Mouse (Mus musculus) naive thymus-derived CD4-positive, alpha-beta T cell, adult 2 months (primary cell): ENCODE results near the gene Tspan13.

Experiments
- DNase-seq: peaks from one replicate; pipeline ENCODE4 v3.0.0-alpha.2; 2011; ENCODE audit warnings: low read depth

Tspan13 gene

DNA sequence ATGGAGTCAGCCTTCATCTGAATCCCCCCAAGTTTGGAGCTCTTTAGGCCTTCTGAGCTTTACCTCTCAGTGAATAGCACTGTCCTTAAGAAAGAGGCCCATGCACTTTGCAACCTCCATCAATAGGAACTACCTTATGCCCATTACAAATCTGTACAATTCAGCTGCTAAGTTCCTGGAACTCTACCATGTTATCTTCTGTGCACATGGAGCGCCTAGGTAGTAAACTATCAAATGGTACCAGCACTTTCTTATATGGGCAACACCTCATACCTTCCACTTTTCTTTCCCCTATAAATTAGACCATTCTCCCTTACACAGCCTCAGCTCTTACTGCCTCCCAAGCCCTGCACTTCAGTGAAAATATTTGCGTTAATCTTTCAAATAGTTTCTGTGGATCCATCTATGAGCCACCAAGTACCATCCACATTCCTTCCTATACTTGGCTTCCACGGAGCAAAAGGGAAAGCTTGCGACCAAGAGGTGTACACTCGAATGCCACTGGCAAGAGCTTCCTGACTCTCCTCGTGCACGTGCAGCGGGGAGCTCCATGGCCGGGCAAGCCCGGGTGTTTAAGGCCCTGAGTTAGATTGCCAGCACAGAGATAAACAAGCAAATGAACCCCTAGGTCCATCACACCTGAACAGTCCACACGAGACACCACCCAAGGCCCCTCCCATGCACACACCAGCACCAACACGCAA, 11.5 kb downstream of the Tspan13 start:
- DNase-seq = no peak

DNA sequence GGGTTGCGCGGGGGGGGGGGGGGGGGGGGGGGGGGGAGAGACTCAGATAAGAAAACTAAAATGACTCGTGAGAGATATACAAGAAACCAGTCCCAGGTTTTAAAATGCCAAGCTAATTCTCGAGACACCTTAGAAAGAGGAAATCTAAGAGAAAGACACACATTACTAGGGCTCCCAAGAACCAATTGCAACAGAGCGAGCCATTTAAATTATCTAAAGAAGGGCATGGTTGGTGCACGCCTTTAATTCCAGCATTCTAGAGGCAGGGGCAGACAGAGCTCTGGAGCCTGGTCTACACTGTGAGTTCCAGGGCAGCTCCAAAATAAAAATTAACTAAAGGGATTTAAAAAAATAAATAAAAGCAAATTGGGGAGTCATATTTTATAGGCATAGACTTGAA, 12.6 kb downstream of the Tspan13 start:
- DNase-seq = no peak

DNA sequence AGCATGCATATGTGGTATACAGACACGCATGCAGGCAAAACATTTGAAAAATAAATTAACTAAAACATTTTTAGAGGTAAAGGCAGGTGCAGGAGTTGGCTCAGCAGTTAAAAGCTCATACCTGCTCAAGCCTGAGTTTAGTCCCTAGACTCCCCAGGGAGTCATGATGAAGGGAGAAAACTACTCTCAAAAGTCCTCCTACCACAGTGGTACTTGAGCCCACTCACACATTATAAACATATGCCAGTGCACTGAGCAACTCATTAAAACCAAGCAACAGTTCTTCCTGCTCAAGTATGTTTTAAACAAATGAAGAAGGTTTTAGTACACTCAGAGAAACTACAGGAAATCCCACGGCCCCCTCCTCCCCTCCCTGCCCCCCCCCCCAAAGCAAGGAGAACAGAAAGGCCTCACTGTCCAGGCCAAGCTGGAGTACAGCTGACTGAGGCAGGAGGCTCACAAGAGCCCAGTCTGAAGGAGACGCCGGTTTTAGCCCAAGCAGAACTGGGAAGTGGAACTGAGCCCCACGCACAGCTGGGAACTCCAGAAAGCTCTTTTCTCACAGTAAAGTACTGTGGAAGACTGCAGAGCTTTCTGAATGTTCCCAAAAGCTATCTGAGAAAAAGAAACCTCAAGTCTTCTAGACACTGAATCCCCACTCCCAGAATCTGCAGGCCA, 13.2 kb downstream of the Tspan13 start:
- DNase-seq = peak; percentile 35

DNA sequence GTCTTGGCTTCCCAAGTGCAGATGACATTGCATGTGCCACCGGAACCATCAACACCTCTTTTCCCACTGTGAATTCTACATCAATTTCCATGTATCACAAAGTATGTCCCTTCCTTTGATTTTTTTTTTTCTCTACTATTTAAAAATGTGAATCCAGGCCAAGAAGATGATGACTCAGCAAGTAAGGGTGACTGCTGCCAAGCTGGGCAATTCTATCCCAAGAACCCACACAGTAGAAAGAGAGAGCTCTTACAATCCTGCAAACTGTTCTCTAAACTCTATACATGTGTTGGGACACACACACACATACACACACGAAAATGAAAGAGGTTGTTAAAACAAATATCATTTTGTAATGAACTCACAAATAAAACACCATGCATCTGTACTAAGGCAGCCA, 15.1 kb downstream of the Tspan13 start:
- DNase-seq = no peak

DNA sequence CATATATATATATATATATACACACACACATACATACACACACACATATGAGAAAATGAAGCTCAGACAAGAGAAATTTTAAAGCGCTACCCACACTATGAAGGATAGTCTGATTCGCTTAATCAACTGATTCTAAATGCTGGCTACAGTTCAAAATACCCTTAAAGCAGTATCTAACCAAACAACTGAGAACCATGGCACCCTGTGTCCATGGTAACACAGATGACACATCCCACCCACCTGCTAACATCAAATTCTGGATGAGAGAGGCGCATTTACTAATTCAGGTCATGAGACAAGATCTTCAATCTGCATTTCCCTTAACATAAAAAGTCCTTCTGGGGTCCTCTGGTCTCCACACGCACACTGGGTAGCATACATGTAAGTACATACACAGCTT, 16.2 kb downstream of the Tspan13 start:
- DNase-seq = no peak

DNA sequence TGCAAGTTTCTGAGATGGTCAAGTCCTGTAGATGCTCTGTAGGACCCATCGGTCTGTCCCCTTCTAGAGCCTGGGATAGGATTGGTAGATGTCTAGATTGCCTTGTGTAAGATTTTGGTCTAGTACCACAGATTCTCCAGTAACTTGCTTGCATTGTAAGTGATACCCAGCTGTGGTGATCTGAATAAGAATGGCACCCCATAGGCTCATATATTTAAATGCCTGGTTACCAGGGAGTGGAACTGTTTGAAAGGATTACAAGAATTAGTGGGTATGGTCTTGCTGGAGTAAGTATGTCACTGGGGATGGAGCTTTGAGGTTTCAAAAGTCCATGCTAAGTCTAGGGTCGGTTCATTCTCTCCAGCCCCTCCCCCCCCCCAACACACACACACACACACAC, 21.6 kb downstream of the Tspan13 start:
- DNase-seq = no peak

DNA sequence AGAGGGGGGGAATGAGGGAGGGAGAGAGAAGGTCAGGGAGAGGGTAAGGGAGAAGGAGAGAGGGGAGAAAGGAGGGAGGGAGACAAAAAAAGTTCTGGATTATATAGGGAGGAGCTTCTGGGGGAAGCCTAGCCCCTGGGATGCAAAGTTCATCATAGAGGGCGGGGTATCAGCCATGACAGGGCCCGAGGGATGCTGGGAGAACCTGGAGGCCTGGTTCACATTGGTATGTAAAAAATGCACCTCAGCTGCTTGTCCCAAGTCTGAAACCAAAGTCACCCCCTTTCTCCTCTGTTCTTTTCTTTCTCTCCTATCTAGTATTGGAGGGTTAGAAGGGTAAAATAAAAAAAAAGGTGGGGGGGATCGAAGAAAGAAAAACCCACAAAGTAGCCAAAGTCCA, 22.2 kb downstream of the Tspan13 start:
- DNase-seq = no peak

DNA sequence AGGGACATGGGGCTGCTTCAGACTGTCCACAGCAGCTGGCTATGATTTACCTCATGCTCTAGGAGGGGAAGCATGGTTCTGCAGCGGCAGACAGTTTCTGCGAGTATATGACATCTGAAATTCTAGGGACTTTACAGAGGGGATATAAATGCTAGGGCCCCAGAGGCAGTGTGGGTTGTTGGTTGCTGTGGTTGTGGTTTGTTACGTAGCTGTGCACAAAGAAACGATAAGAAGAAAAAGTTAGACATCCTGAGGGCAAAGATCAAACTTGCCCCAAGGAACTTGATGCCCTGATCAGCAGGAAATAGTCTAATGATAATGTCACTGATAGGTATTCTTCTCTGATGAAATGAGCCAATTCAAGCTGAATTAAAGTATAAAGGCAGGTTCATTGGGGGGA, 22.7 kb downstream of the Tspan13 start:
- DNase-seq = peak; percentile 71

DNA sequence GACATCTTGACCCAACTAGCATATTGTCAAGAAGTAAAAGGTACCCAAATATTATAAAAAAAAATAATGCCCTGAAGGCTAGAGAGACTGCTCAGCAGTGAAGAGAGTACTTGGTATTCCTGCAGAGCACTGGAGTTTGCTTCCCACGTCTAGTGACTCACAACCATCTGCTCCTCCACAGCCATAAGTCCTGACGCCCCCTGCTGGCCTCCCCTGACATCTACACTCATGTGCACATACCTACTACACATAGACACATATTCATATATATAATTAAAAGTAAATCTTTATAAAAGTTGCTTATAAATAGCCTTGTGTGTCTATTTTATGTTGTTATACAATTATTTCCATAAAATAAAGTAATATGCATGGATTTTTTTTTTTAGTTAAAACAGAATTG, 24.5 kb downstream of the Tspan13 start:
- peak; percentile 39 for DNase-seq

DNA sequence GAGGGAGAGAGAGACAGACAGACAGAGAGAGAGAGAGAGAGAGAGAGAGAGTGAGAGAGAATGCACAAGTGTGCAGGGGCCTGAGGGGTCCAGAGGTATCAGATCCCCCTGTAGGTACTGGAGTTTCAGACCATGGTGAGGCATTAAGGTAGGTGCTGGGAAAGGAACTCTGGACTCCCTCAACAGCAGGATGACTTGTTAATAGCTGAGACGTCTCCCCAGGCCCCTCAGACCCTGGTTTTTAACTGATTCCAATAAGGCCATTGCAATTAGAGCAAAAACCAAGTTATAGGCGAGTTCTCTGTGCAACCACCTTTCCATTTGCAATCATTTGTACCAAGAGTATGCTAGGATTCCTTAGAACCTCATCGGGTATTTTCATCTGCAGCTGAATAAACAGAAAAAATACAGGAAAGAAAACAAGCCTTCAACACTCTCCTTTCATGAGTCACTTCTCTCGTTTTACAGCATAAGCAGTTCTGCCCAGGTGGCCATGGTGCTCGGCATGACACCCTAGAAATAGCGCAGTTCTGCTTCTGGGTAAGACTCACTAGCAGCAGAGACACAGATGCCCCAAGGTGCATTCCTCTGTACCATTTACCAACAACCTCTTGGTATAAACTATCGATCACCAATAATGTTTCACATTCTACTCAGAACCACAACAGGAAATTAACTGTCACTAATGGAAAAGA, 28.9 kb downstream of the Tspan13 start:
- DNase-seq = no peak

DNA sequence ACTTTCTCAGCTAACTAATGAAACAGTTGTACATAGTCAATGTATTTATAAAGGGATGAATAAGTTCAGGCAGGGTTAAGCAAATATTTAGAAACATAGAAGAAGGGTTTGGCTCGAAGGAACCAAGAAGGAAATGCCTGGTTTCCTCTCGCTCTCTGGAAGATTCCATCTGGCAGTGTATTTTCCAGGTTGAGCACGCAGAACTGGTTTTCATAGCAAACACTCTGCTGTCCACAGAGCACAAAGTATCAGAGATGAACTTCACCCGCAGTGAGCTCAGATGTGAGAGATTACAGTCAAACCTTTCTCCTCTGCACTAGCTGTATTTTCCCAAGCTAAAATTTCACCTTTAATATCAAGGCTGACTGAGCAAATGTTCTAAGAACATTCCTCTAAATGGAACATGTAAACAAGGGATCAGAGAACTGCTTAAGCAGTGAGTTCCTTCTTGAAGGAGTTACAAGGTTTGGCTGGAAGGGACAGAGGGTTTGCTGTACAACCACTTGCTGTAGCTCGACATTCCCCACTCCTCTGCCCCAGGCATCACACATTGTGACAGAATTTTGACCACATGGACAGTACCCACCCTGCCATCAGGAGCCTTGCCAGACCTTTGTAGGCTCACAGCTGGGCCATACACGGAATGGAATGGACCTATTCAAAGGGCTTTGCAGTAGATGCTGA, 33.8 kb downstream of the Tspan13 start:
- no peak for DNase-seq

DNA sequence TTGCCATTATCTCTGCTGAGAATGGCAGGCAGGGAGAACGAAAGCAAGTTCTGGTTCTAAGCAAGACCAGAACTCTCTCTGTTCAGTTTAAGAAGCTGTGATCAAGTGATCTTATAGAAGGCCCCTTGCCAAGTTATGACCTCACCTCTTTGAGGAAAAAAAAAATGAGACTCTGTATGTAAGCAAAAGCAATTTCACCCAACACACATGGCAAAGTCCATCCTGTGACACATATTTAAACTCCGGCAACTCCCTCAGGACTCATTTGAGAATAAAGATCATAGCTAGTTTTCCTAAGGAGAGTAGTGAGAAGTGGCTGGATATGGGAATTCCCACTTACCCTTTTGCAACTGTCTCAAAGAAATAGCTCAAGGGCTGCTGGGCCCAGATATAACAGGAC, 34.7 kb downstream of the Tspan13 start:
- no peak for DNase-seq

DNA sequence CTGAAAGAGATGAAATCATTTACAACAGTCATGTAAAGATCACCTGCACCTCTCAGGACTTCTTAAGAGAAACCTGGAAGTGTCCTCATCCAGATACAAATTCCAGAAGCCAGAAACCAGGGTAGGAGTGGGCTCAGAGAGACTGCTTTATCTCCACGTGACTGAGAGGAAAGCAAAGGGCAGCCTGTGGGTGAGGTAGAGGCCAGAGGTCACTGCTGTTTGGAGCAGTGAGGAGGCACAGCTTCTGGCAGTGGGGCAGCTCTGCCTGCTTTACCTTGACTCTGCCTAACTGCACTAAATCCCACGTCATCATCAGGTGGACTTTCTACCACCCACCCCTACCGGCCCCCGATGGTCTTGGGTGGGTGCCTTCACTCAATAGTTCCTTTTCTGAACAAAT, 37.6 kb downstream of the Tspan13 start:
- no peak for DNase-seq

DNA sequence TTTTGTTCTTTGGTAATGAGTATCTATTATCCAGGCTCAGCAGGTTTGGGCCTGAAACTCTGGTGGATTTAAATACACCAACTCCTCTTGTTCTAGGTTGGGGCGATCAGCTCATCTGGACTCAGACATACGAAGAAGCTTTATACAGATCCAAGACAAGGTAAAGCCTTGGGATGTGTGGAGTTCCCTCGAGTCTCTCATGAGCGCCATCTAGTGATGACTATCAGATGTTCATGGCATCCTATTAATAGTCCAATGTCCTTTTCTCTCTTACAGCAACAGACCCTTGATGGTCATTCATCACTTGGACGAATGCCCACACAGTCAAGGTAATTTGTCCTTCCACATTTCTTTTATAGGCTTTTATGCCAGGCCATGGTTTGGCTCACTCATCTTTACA, 46.5 kb downstream of the Tspan13 start:
- peak; percentile 60 for DNase-seq

DNA sequence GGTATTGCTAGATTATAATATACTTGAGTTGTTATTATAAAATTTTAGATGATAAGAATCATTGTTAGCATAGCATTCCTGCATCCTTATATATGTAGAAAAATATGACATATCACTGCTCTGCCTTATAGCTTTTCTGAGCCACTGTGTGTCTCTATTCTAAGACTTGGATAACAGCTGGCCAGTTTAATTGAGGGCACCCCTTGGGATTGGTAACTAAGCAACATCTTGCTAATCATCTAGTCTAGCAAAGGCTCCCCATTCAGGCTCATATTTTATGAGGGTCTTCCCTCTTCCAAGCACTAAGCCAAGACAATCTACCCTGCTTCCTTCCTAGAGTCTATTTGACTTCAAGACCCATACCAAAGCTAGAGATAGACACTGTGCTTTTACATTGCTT, 48.2 kb downstream of the Tspan13 start:
- no peak for DNase-seq

DNA sequence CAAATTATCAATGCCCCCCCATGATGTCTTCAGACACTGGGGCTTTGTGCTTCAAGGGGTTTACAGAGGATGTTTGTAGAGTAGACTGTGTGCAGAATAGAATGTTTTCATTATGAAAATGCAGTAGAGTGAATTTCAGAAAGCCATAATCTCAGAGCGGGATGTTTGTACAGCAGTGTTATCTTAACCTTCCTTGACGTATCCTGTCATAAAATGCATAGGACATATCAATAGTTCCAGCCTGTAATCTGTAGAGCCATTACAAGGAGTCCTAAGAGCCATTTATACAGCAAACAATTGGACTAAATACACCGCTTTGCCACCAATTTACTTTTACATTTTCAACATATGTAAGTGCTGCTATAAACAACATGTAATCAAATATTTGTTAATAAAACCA, 48.7 kb downstream of the Tspan13 start:
- no peak for DNase-seq

DNA sequence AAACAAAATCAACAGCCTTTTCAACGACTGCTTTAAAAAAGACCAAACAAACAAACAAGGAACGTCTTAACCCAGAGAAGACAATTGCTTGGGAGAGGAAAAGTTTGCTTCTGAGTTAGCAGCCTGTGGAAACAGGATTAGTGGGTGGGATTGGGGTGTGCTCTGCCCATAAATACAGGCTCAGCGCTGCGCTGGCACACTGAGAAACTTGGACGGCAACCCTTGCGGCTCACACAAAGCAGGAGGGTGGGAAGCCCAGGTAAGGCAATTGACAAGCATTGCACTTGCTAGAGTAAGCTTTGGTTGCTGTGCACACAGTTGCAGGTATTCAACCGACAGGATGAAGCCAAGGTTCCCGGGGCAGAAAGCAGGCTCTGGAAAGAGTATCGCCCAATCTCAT, 49.6 kb downstream of the Tspan13 start, which contains the start of gene Agr2:
TSS of gene Agr2 (plus strand) at position 197 of the 400 bp plus-strand sequence.
- no peak for DNase-seq

DNA sequence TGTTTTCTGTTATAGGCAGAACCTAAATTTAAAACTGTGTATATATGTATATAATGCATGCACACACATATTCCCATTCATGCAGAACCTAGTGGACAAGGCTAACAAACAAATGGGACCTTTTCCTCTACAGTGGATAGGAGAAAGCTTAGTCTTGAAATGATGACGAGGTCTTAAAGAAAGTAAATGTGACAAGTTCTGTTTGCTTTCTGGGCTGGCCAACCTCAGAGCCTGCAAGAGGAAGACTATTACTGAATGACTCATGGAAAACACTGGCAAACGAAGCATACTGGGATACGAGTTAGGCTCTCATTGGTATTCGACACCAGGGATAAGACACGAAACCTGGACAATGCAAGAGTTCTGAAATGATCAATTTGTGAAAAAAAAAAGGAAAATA, 57.6 kb downstream of the Tspan13 start:
- no peak for DNase-seq

DNA sequence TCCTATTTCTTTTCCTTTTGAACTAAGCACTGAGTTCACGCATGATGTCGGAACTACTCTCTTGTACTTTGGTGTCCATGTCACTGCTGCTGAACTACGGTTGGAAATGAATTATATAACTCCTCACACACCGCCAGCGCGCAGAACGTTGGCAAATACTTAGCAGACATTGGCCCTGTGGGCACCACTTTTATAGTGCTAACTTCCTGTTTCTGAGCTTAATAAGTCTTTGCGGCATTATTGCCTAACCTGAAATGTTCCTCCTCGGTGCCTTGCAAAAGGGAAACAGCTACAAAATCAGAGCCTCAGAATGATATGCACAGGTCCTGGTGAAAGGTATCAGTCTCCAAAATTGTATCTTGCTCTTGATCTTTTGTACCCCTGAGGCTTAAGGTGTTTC, 58.8 kb downstream of the Tspan13 start:
- peak; percentile 48 for DNase-seq

DNA sequence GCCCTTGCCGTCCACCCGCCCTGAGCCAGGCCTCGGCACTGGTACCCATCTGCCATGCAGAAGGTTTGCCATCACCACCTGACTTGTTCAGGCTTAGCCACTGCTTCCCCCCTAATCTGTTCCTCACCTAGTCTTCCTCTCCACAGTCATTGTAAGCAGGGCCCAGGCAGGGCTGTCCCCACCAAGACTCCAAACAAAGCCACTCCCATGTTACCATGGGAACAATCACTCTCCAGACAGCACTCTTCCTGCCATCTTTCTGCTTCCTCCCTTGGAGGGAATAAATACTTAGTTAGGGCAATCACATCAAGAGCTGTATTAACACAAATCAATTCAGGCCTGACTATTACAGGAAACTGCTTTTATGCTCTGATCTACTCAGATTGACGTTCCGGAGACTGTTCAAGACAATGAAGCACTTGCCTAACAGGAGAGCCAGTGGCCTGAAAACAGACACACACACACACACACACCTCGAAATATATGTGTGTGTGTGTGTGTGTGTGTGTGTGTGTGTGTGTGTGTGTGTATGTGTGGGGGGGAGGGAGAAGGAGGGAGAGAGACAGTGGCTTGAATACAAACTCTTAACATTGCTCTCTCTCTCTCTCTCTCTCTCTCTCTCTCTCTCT, 60.5 kb downstream of the Tspan13 start:
- peak; percentile 51 for DNase-seq

DNA sequence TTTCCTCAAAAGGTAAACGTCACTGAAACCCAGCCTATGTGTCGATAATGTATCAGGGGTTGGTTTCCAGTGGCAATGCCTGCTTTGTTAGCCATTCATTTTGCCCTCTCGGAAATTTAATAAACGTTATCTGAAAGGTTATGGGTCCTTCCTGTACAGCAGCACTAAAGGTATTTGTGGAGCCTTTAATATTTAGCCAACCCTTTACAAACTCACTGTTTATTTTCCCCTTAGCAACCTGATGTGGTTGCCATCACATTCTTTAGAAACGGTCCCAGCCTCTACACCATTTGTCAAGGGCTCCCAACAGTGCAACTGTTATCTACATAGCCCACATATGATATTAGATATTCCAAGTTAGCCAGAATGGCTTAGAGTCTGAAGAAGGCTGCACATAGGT, 62.7 kb downstream of the Tspan13 start:
- no peak for DNase-seq

DNA sequence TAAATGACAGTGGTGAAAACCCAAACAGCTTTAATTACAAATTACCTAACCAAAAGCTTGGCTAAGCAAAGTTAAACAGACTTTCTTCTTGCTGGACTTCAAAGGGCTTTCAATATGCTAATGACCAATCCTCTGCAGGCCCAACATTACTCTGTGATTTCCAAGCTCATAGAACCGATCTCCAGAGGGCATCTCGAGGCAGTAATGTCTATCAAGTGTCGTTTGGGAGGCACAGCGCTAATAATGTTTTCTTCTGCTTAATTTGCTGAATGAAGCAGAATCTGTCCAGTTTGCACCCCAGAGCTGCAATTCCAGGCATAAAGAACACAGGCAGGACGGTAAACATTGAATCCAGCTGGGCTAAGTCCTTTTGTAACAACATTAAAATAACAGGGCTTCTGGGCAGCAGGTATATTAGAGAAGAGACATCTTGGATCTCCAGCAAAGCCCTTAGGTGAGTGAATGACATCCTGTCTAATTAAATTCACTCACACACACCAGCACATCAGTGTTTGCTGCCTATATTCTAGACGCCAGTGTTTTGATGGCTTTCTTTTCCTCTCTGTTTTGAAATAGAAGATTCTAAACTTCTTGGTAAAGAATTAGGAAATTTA, 64.6 kb downstream of the Tspan13 start:
- no peak for DNase-seq
